Mouse (Mus musculus) yolk sac, embryonic 10.5 days (tissue): Measurements from ENCODE around the gene Sugp1.
"Not testable (repeated sequence)": the region's sequence is repeated elsewhere in the genome, so short reads cannot be mapped to it uniquely, and the experiment has no call there.

ENCODE experiments used
- DNase-seq: peaks from one replicate; pipeline ENCODE4 v3.0.0-alpha.2; 2017; ENCODE audit warnings: low spot score

Sugp1 gene

DNA sequence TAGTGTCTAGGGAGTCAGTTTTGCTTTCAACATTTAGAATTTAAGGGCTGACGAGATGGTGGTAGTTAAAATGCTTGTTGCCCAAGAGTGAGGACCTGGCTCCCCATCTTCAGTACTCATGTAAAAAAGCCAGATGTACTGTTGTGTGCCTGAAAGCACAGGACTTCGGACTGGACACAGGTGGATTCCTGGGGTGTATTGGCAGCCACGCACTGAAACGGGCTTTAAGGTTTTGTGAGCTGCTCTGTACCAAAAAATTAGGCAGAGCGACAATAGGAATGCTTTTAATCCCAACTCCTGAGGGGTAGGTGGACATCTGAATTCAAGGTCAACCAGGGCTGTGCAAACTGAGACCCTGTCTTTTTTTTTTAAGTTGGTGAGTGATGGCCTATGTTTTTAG is 1.4 kb downstream of the Sugp1 start:
- DNase-seq: no peak

GRCm38 (mm10) chr8:70049662-70050061 is 7.0 kb downstream of the Sugp1 start:
- DNase-seq: peak; percentile 38

DNA sequence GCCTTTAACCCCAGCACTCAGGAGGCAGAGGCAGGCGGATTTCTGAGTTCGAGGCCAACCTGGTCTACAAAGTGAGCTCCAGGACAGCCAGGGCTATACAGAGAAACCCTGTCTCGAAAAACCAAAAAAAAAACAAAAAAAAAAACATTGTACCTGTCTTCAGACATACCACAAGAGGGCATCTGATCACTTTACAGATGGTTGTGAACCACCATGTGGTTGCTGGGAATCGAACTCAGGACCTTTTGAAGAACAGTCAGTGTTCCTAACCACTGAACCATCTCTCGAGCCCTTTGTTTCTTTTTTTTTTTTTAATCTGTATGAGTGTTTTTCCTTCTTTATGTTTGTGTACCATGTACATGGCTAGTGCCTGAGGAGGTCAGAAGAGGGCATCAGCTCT is 7.8 kb downstream of the Sugp1 start:
- DNase-seq: not testable (repeated sequence)

DNA sequence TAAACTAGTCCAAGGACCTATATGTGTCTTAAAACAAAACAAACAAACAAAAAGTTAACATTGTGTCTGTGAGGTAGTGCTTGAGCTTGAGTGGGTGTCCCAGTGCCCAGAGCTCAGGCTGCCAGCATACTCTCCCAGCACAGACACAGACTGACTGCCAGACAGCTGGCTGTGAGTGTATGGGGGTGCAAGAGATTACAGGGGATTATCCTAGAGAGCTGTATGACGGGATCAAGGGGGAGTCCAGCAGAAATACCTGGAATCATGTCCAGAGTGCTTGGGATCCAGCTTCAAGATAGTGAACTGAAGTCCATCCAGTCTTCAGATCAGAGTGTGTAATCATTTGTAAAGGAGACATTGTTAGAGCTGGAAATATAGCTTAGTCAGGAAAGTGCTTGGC is 15.1 kb downstream of the Sugp1 start:
- DNase-seq: no peak

GRCm38 (mm10) chr8:70071836-70072440 is 29.3 kb downstream of the Sugp1 start:
- DNase-seq: no peak

GRCm38 (mm10) chr8:70072441-70073069 is 29.9 kb downstream of the Sugp1 start, which contains the start of gene Tm6sf2:
Tm6sf2 (plus strand) TSS chr8:70072924.
- DNase-seq: peak; percentile 34

GRCm38 (mm10) chr8:70073120-70073519 is 30.5 kb downstream of the Sugp1 start:
- no peak for DNase-seq

DNA sequence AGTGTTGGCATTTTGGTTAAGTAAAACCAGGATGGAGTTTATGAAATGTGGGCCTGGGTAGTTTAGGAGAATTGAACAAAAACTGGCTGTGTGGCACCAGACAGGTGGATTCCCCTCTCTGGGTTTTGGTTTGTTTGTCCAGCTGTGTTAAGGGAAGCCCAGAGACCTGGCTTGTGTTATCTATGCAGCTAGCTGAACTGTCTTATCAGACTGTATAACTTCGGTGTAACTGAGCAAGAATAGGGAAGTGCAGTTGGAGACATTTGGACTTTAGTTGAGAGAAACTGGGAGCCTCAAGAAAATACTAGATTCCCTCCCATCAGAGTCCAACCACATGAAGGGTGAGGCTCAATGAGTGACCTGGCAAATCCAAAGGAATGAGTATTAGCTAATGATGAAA is 31.1 kb downstream of the Sugp1 start:
- no peak for DNase-seq

- DNase-seq: no peak
Observed at GRCm38 (mm10) chr8:70081976-70082375, 39.4 kb downstream of the Sugp1 start.

DNA sequence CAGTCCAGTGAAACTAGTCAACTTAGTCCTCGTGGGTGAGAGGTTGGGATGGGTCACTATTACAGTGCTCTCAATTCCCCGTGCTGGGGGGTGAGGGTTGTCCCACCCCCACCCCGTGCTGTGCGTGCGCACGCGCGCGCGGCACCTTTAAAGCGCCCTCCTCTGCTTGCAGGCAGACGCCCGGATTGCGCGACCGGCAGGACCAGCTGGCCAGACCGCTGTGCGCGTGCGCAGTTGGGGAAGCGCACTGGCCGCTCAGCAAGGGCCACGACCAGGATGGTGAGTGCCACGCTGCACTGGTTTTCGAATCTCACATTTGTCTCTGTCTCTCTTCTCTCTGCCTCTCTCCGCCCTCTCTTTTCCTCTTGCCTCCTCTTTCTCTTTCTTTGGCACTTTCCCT is 40.7 kb downstream of the Sugp1 start, which contains the start of gene Hapln4:
Gene Hapln4 (plus strand): TSS at position 173 of the 400 bp plus-strand sequence.
- DNase-seq: peak; percentile 52

DNA sequence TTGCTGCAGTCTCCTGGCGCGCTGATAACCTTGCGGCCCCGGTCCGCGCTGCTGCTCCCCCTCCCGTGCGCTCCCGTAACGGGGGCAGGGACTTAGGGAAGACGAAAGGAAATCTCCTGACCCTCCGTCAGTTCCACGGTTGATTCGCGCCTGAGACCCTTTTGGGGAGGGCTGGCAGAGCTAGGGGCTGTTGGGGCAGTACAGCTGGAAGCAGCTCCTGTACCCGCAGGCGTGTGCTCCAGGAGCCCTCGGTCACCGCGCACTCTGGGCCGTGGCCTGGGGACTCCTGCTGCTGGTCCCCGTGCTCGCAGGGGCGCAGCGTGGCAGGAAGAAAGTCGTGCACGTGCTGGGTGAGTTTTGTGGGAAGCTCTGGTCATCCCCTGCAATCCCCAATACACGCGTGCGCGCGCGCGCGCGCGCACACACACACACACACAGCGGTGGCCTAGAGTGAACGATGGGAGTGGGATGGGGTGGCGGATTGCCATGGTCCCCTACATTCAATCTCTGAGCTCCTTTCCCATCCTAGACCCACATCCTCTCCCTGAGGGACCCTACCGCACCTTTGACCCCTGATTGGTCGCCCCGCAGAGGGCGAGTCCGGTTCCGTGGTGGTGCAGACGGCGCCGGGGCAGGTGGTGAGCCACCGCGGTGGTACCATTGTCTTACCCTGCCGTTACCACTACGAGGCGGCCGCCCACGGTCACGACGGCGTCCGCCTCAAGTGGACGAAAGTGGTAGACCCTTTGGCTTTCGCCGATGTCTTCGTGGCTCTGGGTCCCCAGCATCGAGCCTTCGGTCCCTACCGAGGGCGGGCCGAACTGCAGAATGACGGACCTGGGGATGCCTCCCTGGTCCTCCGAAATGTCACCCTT is 41.8 kb downstream of the Sugp1 start:
- no peak for DNase-seq

DNA sequence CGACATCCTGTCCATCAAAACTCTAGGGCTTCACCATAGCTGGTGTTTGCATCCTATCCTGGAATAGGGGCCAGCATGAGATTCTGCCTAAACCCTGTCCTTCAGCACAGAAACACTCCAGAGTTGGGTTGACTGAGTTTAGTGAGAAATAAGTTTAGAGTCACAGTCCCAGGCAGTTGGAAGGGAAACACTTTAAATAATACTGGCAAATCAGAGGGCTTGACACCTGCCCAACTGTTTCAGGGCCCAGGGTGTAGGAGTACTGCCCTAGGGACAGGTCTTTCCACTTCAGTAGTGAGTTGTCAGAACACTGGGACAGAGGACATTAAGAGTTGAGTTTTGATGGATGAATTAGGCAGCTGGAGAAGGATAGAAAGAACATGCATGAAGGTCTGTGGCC is 43.5 kb downstream of the Sugp1 start:
- DNase-seq: no peak

GRCm38 (mm10) chr8:70087237-70087636 is 44.6 kb downstream of the Sugp1 start:
- no peak for DNase-seq

DNA sequence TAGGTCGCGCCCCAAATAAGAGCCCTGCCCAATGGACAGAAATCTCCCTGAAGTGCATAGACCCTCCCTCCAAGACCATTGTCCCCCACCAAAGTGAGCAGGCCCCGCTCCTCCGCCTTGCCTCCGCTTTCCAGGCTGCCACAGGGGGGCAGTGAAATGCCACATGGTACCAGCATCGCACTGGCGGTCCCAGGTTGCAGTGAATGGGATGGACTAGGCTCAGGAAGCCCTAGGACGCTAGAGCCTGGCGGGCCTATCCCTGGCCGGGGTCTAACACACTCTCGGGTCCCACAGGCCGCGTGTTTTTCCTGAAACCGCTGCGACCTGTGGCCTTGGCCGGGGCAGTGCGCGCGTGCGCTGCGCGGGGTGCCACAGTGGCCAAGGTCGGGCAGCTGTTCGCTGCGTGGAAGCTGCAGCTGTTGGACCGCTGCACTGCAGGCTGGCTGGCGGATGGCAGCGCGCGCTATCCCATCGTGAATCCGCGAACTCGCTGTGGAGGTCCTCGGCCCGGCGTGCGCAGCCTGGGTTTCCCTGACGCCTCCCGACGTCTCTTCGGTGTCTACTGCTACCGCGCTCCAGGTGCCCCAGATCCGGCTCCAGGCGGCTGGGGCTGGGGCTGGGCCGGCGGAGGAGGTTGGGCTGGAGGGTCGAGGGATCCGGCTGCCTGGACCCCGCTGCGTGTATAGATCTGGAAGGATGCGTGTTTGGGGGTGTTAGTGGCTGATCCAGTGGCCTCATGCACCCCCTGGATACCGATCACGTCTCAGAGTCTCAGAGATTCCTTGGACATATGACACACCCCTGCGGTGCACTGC is 45.4 kb downstream of the Sugp1 start:
- DNase-seq: peak; percentile 23

- DNase-seq: no peak
Observed at GRCm38 (mm10) chr8:70089296-70089960, 46.8 kb downstream of the Sugp1 start.

DNA sequence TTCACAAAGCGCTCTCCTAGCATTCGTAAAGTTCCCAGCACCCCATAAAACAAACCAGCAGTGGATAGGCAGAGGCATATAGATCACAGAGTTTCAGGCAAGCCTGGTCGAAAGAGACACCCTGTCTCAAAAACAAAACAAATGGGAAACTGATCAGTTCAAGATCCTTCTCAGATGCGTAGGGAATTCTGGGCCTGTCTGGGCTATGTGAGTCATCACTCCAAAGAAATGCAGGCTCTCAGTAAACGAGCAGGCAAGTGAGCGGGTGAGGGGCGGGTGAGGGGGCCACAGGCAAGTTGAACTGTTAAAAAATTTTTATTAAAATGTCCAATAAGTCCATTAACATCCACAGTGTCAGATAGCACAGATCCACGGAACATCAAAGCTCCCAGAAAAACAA is 50.2 kb downstream of the Sugp1 start:
- no peak for DNase-seq

GRCm38 (mm10) chr8:70099276-70099675 is 56.7 kb downstream of the Sugp1 start:
- no peak for DNase-seq

GRCm38 (mm10) chr8:70100241-70100640 is 57.6 kb downstream of the Sugp1 start:
- no peak for DNase-seq

GRCm38 (mm10) chr8:70104506-70104905 is 61.9 kb downstream of the Sugp1 start:
- DNase-seq: peak; percentile 12

GRCm38 (mm10) chr8:70104922-70105321 is 62.3 kb downstream of the Sugp1 start:
- DNase-seq: no peak

DNA sequence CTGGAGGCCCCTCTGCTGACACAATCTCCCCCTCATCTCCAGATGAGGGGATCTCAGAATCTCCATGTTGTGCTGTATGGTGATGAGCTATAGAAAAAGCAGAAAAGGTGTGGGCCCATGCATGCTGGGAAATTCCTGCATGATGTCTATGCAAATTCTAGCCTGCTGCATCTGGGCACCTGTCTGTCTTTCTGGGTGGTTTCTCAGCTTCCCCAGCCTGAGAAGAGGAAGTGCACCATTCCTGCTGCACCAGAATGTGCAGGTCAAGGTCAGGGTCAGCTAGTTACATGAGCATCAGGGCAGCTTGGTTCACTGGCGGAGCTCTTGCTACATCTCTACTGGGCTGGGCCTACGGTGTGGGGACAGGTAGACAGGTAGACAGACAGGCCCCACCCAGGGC is 67.8 kb downstream of the Sugp1 start:
- DNase-seq: no peak
